Mouse (Mus musculus): ENCODE measurements around the gene Wrap53. TPM values are rescaled to one million over a fixed set of nuclear protein-coding genes. Genes with fewer than 3 reads are reported as not detected.

Gene Wrap53
- polyA plus RNA-seq, 1 experiment: 9.5 TPM

GRCm38 (mm10) chr11:69590622-69591021 is 10.6 kb upstream of the Wrap53 start:
- no peak overlapping the region for H3K4me3 ChIP-seq (ENCODE audit: control insufficient read depth, low read depth, low read length)
- no peak overlapping the region for H3K27ac ChIP-seq (ENCODE audit: control insufficient read depth, insufficient read depth, low read depth, low read length)
- TF ChIP-seq CTCF (IDR thresholded peaks at IDR 0.05; ENCODE audit: control insufficient read depth, insufficient read depth, insufficient replicate concordance, low read depth, low read length) (no peak), POLR2A (IDR thresholded peaks at IDR 0.05; ENCODE audit: control insufficient read depth, low read depth, low read length) (no peak)
- H3K4me1 ChIP-seq (ENCODE audit: control insufficient read depth, insufficient read depth, low read length): no peaks in the 10 kb centered on the region
- H3K36me3 ChIP-seq (ENCODE audit: control insufficient read depth, insufficient read depth, low read length): peaks cover 5% of the 10 kb centered on the region; the same call in 1 of the 2 replicates
- no peaks in the 10 kb centered on the region for H3K27me3 ChIP-seq (ENCODE audit: control insufficient read depth, insufficient read depth, low read length)

GRCm38 (mm10) chr11:69589207-69589834 is 9.3 kb upstream of the Wrap53 start:
- H3K27ac ChIP-seq (ENCODE audit: control insufficient read depth, insufficient read depth, low read depth, low read length): no peak overlapping the region
- no peak overlapping the region for H3K4me3 ChIP-seq (ENCODE audit: control insufficient read depth, low read depth, low read length)
- peaks cover 5% of the 10 kb centered on the region; the same call in 1 of the 2 replicates for H3K36me3 ChIP-seq (ENCODE audit: control insufficient read depth, insufficient read depth, low read length)
- TF ChIP-seq POLR2A (IDR thresholded peaks at IDR 0.05; ENCODE audit: control insufficient read depth, low read depth, low read length) (no peak), CTCF (IDR thresholded peaks at IDR 0.05; ENCODE audit: control insufficient read depth, insufficient read depth, insufficient replicate concordance, low read depth, low read length) (no peak)
- no peaks in the 10 kb centered on the region for H3K27me3 ChIP-seq (ENCODE audit: control insufficient read depth, insufficient read depth, low read length)
- H3K4me1 ChIP-seq (ENCODE audit: control insufficient read depth, insufficient read depth, low read length): no peaks in the 10 kb centered on the region

- no peak overlapping the region for H3K27ac ChIP-seq (ENCODE audit: control insufficient read depth, insufficient read depth, low read depth, low read length)
Measured at GRCm38 (mm10) chr11:69585718-69586325, 5.8 kb upstream of the Wrap53 start.

DNA sequence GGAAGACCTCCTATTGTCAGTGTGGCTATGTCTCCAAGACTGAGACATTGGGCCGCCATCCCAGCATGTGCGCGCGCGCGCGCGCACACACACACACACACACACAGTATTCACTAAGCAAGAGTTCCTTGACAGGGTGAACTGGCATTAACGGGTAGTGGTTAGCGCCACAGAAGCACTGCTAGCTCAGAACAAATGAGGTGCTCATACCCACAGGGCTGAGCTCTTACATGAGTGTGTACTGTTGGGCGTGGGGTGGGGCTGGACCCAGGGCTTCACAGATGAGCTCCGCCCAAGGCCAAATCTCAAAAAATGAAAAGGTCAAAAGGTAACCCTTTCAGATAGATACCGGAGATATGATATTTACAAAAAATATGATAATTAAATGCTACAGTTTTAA is 4.9 kb upstream of the Wrap53 start:
- Histone ChIP-seq H3K27me3 (ENCODE audit: control insufficient read depth, insufficient read depth, low read length) (no peaks in the 10 kb centered on the region), H3K4me1 (ENCODE audit: control insufficient read depth, insufficient read depth, low read length) (peaks cover 9% of the 10 kb centered on the region), H3K4me3 (ENCODE audit: control insufficient read depth, low read depth, low read length) (no peak overlapping the region), H3K27ac (ENCODE audit: control insufficient read depth, insufficient read depth, low read depth, low read length) (no peak overlapping the region), H3K36me3 (ENCODE audit: control insufficient read depth, insufficient read depth, low read length) (peaks cover 5% of the 10 kb centered on the region; the same call in 1 of the 2 replicates)
- TF ChIP-seq CTCF (IDR thresholded peaks at IDR 0.05; ENCODE audit: control insufficient read depth, insufficient read depth, insufficient replicate concordance, low read depth, low read length): no peak
- no peak for TF ChIP-seq POLR2A (IDR thresholded peaks at IDR 0.05; ENCODE audit: control insufficient read depth, low read depth, low read length)

More at GRCm38 (mm10) chr11:69585718-69586325, 5.8 kb upstream of the Wrap53 start:
- Histone ChIP-seq H3K4me3 (ENCODE audit: control insufficient read depth, low read depth, low read length) (no peak overlapping the region), H3K27me3 (ENCODE audit: control insufficient read depth, insufficient read depth, low read length) (no peaks in the 10 kb centered on the region), H3K4me1 (ENCODE audit: control insufficient read depth, insufficient read depth, low read length) (peaks cover 7% of the 10 kb centered on the region), H3K36me3 (ENCODE audit: control insufficient read depth, insufficient read depth, low read length) (peaks cover 5% of the 10 kb centered on the region; the same call in 1 of the 2 replicates)
- TF ChIP-seq CTCF (IDR thresholded peaks at IDR 0.05; ENCODE audit: control insufficient read depth, insufficient read depth, insufficient replicate concordance, low read depth, low read length) (no peak), POLR2A (IDR thresholded peaks at IDR 0.05; ENCODE audit: control insufficient read depth, low read depth, low read length) (no peak)

- H3K27me3 ChIP-seq (ENCODE audit: control insufficient read depth, insufficient read depth, low read length): no peaks in the 10 kb centered on the region
- H3K36me3 ChIP-seq (ENCODE audit: control insufficient read depth, insufficient read depth, low read length): peaks cover 5% of the 10 kb centered on the region; the same call in 1 of the 2 replicates
- no peak overlapping the region for H3K27ac ChIP-seq (ENCODE audit: control insufficient read depth, insufficient read depth, low read depth, low read length)
- no peak overlapping the region for H3K4me3 ChIP-seq (ENCODE audit: control insufficient read depth, low read depth, low read length)
- peaks cover 9% of the 10 kb centered on the region for H3K4me1 ChIP-seq (ENCODE audit: control insufficient read depth, insufficient read depth, low read length)
- TF ChIP-seq CTCF (IDR thresholded peaks at IDR 0.05; ENCODE audit: control insufficient read depth, insufficient read depth, insufficient replicate concordance, low read depth, low read length) (no peak), POLR2A (IDR thresholded peaks at IDR 0.05; ENCODE audit: control insufficient read depth, low read depth, low read length) (no peak)
Measured at GRCm38 (mm10) chr11:69584008-69584407, 4.0 kb upstream of the Wrap53 start.

DNA sequence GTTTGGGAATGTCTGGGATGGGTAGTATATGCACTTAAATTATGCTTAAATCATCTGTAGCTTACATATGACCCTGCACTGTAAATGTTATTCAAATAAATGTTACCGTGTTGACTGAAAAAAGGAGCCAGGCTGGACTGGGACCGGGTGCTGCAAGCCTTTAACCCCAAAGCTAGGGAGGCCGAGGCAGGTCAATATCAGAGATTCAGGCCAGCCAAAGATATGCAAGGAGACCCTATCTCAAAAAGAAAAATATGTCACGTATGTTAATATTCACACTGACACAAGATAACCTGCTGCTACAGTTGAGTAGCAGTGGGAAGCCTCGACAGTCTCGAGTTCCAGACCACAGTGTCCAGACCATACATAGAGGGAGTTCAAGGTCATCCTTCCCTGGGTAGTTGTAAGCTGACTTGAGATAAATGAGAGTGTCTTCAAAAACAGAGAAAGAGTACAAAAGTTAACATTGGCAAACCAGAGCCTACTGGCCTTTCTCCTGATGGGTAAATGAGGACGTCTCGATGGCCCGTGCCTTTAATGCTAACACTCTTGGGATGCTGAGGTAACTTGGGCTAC is 2.3 kb upstream of the Wrap53 start:
- H3K4me1 ChIP-seq (ENCODE audit: control insufficient read depth, insufficient read depth, low read length): peaks cover 16% of the 10 kb centered on the region
- TF ChIP-seq POLR2A (IDR thresholded peaks at IDR 0.05; ENCODE audit: control insufficient read depth, low read depth, low read length): no peak
- TF ChIP-seq CTCF (IDR thresholded peaks at IDR 0.05; ENCODE audit: control insufficient read depth, insufficient read depth, insufficient replicate concordance, low read depth, low read length): no peak
- 0 out of 2 replicates have a peak, but pooled peaks cover 2% of the 10 kb centered on the region for H3K36me3 ChIP-seq (ENCODE audit: control insufficient read depth, insufficient read depth, low read length)
- no peak overlapping the region for H3K27ac ChIP-seq (ENCODE audit: control insufficient read depth, insufficient read depth, low read depth, low read length)
- H3K4me3 ChIP-seq (ENCODE audit: control insufficient read depth, low read depth, low read length): no peak overlapping the region
- H3K27me3 ChIP-seq (ENCODE audit: control insufficient read depth, insufficient read depth, low read length): no peaks in the 10 kb centered on the region

DNA sequence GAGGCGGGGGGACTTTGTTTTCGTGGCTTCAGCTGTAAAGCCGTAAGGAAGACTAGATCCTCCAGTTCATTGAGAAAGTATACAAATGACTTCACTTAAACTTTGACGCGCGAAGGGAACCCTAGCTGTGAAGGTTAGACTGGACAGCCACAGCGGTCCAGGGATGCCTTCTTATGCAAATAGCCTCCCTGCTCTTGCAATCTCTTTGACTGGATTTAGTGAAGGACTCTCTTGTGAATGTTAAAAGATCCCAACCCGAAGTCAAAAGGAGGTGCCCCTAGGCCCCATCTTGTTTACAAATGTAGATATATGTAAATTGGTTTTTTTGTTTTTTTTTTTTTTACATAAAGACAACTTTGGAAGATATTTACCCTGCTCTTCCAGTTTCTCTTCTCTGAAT is 1.8 kb upstream of the Wrap53 start:
- H3K36me3 ChIP-seq (ENCODE audit: control insufficient read depth, insufficient read depth, low read length): no peaks in the 10 kb centered on the region
- H3K4me1 ChIP-seq (ENCODE audit: control insufficient read depth, insufficient read depth, low read length): peaks cover 16% of the 10 kb centered on the region
- peak overlapping the region; percentile 85 for H3K4me3 ChIP-seq (ENCODE audit: control insufficient read depth, low read depth, low read length)
- TF ChIP-seq CTCF (IDR thresholded peaks at IDR 0.05; ENCODE audit: control insufficient read depth, insufficient read depth, insufficient replicate concordance, low read depth, low read length): no peak
- TF ChIP-seq POLR2A (IDR thresholded peaks at IDR 0.05; ENCODE audit: control insufficient read depth, low read depth, low read length): no peak
- H3K27ac ChIP-seq (ENCODE audit: control insufficient read depth, insufficient read depth, low read depth, low read length): peak overlapping the region; percentile 89; the same call in 1 of the 2 replicates
- H3K27me3 ChIP-seq (ENCODE audit: control insufficient read depth, insufficient read depth, low read length): no peaks in the 10 kb centered on the region
